Mouse (Mus musculus): ENCODE data around the gene Plscr2.

- TF ChIP-seq GATA1 (IDR thresholded peaks at IDR 0.05; ENCODE audit: low read length) (no peak), TAL1 (IDR thresholded peaks at IDR 0.05; ENCODE audit: low read length) (no peak)
Observed at GRCm38 (mm10) chr9:92272650-92273049, 2.8 kb upstream of the Plscr2 start.

All from erythroblast, embryonic 14.5 days (primary cell).